Mouse (Mus musculus) spleen, adult 12 weeks (tissue): ENCODE measurements around the gene Ppp3ca.

ENCODE experiments used
- DNase-seq: peaks from one replicate; pipeline ENCODE4 v3.0.0; 2022; ENCODE audit warnings: low spot score

The Ppp3ca gene

GRCm38 (mm10) chr3:136911276-136911675 is 241.4 kb downstream of the Ppp3ca start:
- no peak for DNase-seq

- DNase-seq = no peak
These were observed 247.2 kb downstream of the Ppp3ca start for GRCm38 (mm10) chr3:136917080-136917479.

GRCm38 (mm10) chr3:136933071-136933470 is 263.1 kb downstream of the Ppp3ca start:
- no peak for DNase-seq

- DNase-seq = no peak
These were observed 271.0 kb downstream of the Ppp3ca start for GRCm38 (mm10) chr3:136940733-136941601.

- no peak for DNase-seq
These were observed 271.6 kb downstream of the Ppp3ca start for GRCm38 (mm10) chr3:136941602-136941926.

- no peak for DNase-seq
These were observed 275.6 kb downstream of the Ppp3ca start for GRCm38 (mm10) chr3:136945550-136945949.

GRCm38 (mm10) chr3:136946662-136947061 is 276.7 kb downstream of the Ppp3ca start:
- DNase-seq = no peak

- no peak for DNase-seq
These were observed 278.2 kb downstream of the Ppp3ca start for GRCm38 (mm10) chr3:136948142-136948541.

- no peak for DNase-seq
These were observed 281.9 kb downstream of the Ppp3ca start for GRCm38 (mm10) chr3:136951792-136952191.

- no peak for DNase-seq
These were observed 282.9 kb downstream of the Ppp3ca start for GRCm38 (mm10) chr3:136952822-136953221.

- no peak for DNase-seq
These were observed 285.1 kb downstream of the Ppp3ca start for GRCm38 (mm10) chr3:136955043-136955442.

GRCm38 (mm10) chr3:136960314-136960713 is 290.4 kb downstream of the Ppp3ca start:
- no peak for DNase-seq

GRCm38 (mm10) chr3:136966786-136967185 is 296.9 kb downstream of the Ppp3ca start:
- no peak for DNase-seq

- DNase-seq = no peak
These were observed 297.6 kb downstream of the Ppp3ca start for GRCm38 (mm10) chr3:136967510-136967909.

- no peak for DNase-seq
These were observed 299.9 kb downstream of the Ppp3ca start for GRCm38 (mm10) chr3:136969796-136970195.

GRCm38 (mm10) chr3:136977859-136978258 is 307.9 kb downstream of the Ppp3ca start:
- no peak for DNase-seq

GRCm38 (mm10) chr3:136980915-136981588 is 311.1 kb downstream of the Ppp3ca start:
- DNase-seq = no peak

- DNase-seq = no peak
These were observed 311.6 kb downstream of the Ppp3ca start for GRCm38 (mm10) chr3:136981589-136981924.

GRCm38 (mm10) chr3:136982021-136982420 is 312.1 kb downstream of the Ppp3ca start:
- no peak for DNase-seq

GRCm38 (mm10) chr3:136986096-136986881 is 316.4 kb downstream of the Ppp3ca start:
- DNase-seq = no peak
